Mouse (Mus musculus): ENCODE measurements around the gene Sumf2. TPM values are rescaled to one million over a fixed set of nuclear protein-coding genes. Genes with fewer than 3 reads are reported as not detected.

Sumf2 gene
- total RNA-seq, 2 experiments from 2014 or later = 10.0 to 12.2 TPM

DNA sequence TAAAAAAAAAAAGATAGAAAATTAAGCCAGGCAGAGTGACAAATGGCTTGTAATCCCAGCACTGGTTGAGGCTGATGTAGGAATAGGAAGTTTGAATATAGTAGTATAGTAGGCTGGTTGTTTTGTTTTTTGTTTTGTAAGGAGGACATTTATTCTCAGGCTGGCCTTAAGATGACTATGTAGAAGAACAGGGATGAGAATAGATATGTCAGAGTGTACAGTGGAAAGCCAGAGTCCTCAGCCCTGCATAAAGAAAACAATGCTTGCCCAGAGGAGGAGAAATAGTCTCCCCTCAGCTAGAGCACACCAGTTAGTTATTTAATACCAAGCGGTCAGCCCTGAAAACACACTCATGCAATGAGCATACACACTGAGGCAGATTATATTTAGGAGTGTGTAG, 51.7 kb downstream of the Sumf2 start, which contains the start of gene Phkg1:
Gene Phkg1 (minus strand): TSS at position 101 of the 400 bp plus-strand sequence.
- intact Hi-C loops (cut with DNase I) = no loop called here
- DNase-seq (ENCODE audit: low spot score) = no peak

DNA sequence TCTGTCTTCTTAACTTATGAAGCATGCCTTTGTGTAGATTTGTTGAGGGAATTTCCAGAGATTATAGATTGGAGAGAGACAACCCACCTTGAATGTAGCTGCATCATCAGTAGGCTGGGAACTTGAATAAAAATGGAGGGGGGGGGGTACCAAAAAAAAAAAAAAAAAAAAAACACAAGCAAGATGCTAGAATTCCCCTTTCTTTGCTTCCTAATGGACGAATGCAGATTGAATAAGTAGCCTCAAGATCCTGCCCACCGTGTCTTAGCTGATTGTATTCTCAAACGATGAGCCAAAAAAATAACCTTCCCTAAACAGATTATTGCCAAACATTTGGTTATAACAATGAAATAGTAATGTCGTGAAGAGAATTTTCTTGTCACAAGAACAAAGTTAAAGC, 61.0 kb downstream of the Sumf2 start:
- intact Hi-C loops (cut with DNase I) = no loop called here
- DNase-seq (ENCODE audit: low spot score) = no peak

DNA sequence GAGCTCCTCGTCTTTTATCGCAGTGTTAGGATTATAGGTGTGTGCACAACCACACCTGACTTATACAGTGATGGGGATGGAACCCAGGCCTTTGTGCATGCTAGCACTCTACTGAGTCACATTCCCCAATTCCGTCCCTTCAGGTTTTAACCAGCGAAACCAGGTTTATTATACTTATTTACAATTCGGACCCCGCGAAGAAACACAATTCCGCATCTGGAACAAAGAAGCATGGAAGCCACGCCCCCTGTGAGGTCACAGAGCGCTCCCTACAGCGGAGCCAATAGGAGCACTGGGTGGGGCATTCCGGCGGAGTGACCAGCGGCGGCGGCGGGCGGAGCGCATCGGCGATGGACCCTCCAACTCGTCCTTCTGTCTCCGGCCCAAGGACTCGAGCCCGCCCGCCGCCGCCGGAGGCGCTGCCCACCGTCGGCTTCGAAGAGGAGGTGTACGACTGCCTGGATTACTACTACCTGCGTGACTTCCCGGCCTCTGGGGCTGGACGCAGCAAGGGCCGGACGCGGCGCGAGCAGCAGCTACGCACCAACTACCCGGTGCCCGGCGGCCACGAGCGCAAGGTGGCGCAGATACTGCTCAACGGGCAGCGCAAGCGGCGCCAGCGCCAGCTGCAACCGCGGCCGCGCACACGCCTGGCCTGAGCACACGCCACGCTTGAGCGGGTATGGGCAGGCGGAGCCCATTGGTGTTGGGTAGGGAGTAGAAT, 61.6 kb downstream of the Sumf2 start, which contains the start of gene Nupr1l:
Gene Nupr1l (plus strand): TSS at position 299 of the 724 bp plus-strand sequence.
- intact Hi-C loops (cut with DNase I) = no loop called here
- peak; percentile 79 for DNase-seq (ENCODE audit: low spot score)

- no peak for DNase-seq (ENCODE audit: low spot score)
- intact Hi-C loops (cut with DNase I) = no loop called here
Observed at GRCm38 (mm10) chr5:129909147-129909546, 62.4 kb downstream of the Sumf2 start.

DNA sequence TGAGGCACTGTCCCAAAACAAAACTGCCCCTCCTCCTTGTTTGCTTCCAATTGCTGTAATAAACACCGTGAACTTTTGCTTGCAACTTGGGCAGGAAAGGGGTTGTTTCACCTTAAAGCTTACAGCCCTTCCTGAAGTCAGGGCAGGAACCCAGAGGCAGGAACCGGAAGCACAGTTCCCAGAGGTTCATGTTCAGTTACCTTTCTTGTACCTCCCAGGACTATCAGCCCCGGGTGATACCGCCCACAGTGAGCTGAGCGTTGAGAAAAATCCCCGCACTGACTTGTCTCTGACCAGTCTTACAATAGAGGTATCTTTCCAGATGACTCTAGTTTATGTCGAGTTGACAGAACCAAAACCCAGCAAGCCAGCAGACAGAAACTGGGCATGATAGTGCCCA, 62.8 kb downstream of the Sumf2 start:
- intact Hi-C loops (cut with DNase I) = no loop called here
- DNase-seq (ENCODE audit: low spot score) = no peak

Other genes starting within 250 kb of the Sumf2 start
- 1 to 10 TPM; 3.4 to 3.8 TPM for gene Zfp11, start 176.9 kb upstream of the Sumf2 start, total RNA-seq (2021)
- gene Sept14, start 138.5 kb upstream of the Sumf2 start, total RNA-seq (2021) = not detected
- gene Mrps17, start 131.5 kb upstream of the Sumf2 start, total RNA-seq (2021) = 10 to 100 TPM; 78.7 to 99.2 TPM
- gene Nipsnap2, start 121.9 kb upstream of the Sumf2 start, total RNA-seq (2021) = 100 to 1,000 TPM; 737 to 807 TPM
- gene Psph, start 59.5 kb upstream of the Sumf2 start, total RNA-seq (2021) = 10 to 100 TPM; 10.6 to 13.2 TPM
- 1,000 to 10,000 TPM; 1,029 to 1,056 TPM for gene Chchd2, start 40.5 kb downstream of the Sumf2 start, total RNA-seq (2021)
- gene Zbed5, start 48.7 kb downstream of the Sumf2 start, total RNA-seq (2021) = under 1 TPM; 0.21 to 0.31 TPM
- 10 to 100 TPM; 16.1 to 18.4 TPM for gene Phkg1, start 51.6 kb downstream of the Sumf2 start, total RNA-seq (2021)
- gene Nupr1l, start 61.6 kb downstream of the Sumf2 start, total RNA-seq (2021) = 1 to 10 TPM; 1.1 to 1.5 TPM
- 10 to 100 TPM; 14.1 to 16.4 TPM for gene Vkorc1l1, start 95.0 kb downstream of the Sumf2 start, total RNA-seq (2021)
- gene Gusb, start 156.1 kb downstream of the Sumf2 start, total RNA-seq (2021) = 10 to 100 TPM; 12.3 to 13.4 TPM
- 1 to 10 TPM; 4.8 to 6.3 TPM for gene Asl, start 182.3 kb downstream of the Sumf2 start, total RNA-seq (2021)
- 10 to 100 TPM; 10.1 to 11.5 TPM for gene Crcp, start 182.3 kb downstream of the Sumf2 start, total RNA-seq (2021)
- 10 to 100 TPM; 10.7 to 13.7 TPM for gene Tpst1, start 226.3 kb downstream of the Sumf2 start, total RNA-seq (2021)

All from heart, postnatal 25 days (tissue).